Mouse (Mus musculus) ES-Bruce4 (cell line): ENCODE data around the gene Nr1h3.

Experiments
- CTCF ChIP-seq: IDR thresholded peaks from one replicate; pipeline ENCODE4 v1.8.1; 2011; ENCODE audit warnings: low read depth, low read length
- EP300 ChIP-seq: IDR thresholded peaks from 2 replicates; pipeline ENCODE4 v1.6.1; 2011; ENCODE audit warnings: low read depth, low read length; ENCODE audit not compliant: insufficient read depth
- POLR2A ChIP-seq: IDR thresholded peaks from one replicate; pipeline ENCODE4 v1.8.1; 2011; ENCODE audit warnings: low read length; ENCODE audit not compliant: insufficient read depth

- TF ChIP-seq EP300 (no peak), CTCF (no peak), POLR2A (no peak)
Observed at GRCm38 (mm10) chr2:91162952-91163351, 39.7 kb downstream of the Nr1h3 start.
